Mouse (Mus musculus) erythroblast, embryonic 14.5 days (primary cell): Measurements from ENCODE around the gene Eda. TPM values are rescaled to one million over a fixed set of nuclear protein-coding genes. Genes with fewer than 3 reads are reported as not detected.

Experiments used
- H3K27me3 ChIP-seq: 2 replicates; pipeline ENCODE4 v1.6.1; 2012; ENCODE audit warnings: inconsistent platforms; ENCODE audit not compliant: control insufficient read depth
- H3K36me3 ChIP-seq: 2 replicates; pipeline ENCODE4 v1.6.1; 2012; ENCODE audit warnings: mild to moderate bottlenecking, inconsistent platforms; ENCODE audit not compliant: control insufficient read depth
- H3K4me1 ChIP-seq: 2 replicates; pipeline ENCODE4 v1.6.1; 2012; ENCODE audit warnings: inconsistent platforms; ENCODE audit not compliant: control insufficient read depth
- H3K4me3 ChIP-seq: replicated peaks from 2 replicates; pipeline ENCODE3; 2012; ENCODE audit warnings: moderate library complexity, mild to moderate bottlenecking, inconsistent platforms
- H3K9me3 ChIP-seq: 2 replicates; pipeline ENCODE4 v1.6.1; 2012; ENCODE audit warnings: low read length, inconsistent platforms, mixed read lengths; ENCODE audit not compliant: control insufficient read depth
- GATA1 ChIP-seq: IDR thresholded peaks from 2 replicates; pipeline ENCODE4 v1.6.1; 2012; ENCODE audit warnings: low read length, inconsistent platforms, mixed read lengths
- TAL1 ChIP-seq: IDR thresholded peaks from 3 replicates; pipeline ENCODE4 v1.6.1; 2012; ENCODE audit warnings: low read length, inconsistent platforms, mixed read lengths
- polyA plus RNA-seq: library from polyadenylated mRNA; stranded (reverse); fragments of >175 nt; gene quantifications from 2 replicates; pipeline ENCODE4 v1.2.3, GENCODE M21; 2012

Eda gene
- polyA plus RNA-seq, 1 experiment: 0.03 TPM

GRCm38 (mm10) chrX:100118362-100118761 lies 143.0 kb downstream of the Eda start:
- no peak for TF ChIP-seq TAL1
- TF ChIP-seq GATA1: no peak
- Histone ChIP-seq H3K36me3 (no peaks in the 10 kb centered on the region), H3K4me1 (no peaks in the 10 kb centered on the region), H3K9me3 (no peaks in the 10 kb centered on the region), H3K27me3 (no peaks in the 10 kb centered on the region), H3K4me3 (no peak overlapping the region)

- Histone ChIP-seq H3K9me3 (no peaks in the 10 kb centered on the region), H3K4me3 (no peak overlapping the region), H3K4me1 (no peaks in the 10 kb centered on the region), H3K36me3 (no peaks in the 10 kb centered on the region), H3K27me3 (no peaks in the 10 kb centered on the region)
- TF ChIP-seq TAL1 (no peak), GATA1 (no peak)
Observed at GRCm38 (mm10) chrX:100195286-100195685, 219.9 kb downstream of the Eda start.

- no peaks in the 10 kb centered on the region for H3K9me3 ChIP-seq
- TF ChIP-seq TAL1 (no peak), GATA1 (no peak)
- no peak overlapping the region for H3K4me3 ChIP-seq
- H3K36me3 ChIP-seq: no peaks in the 10 kb centered on the region
- no peaks in the 10 kb centered on the region for H3K27me3 ChIP-seq
- no peaks in the 10 kb centered on the region for H3K4me1 ChIP-seq
Observed at GRCm38 (mm10) chrX:100313652-100314051, 338.2 kb downstream of the Eda start.

- TF ChIP-seq GATA1 (no peak), TAL1 (no peak)
- H3K4me1 ChIP-seq: no peaks in the 10 kb centered on the region
- H3K27me3 ChIP-seq: no peaks in the 10 kb centered on the region
- no peak overlapping the region for H3K4me3 ChIP-seq
- no peaks in the 10 kb centered on the region for H3K36me3 ChIP-seq
- no peaks in the 10 kb centered on the region for H3K9me3 ChIP-seq
Observed at GRCm38 (mm10) chrX:100314172-100314902, 338.9 kb downstream of the Eda start.

GRCm38 (mm10) chrX:100340687-100341086 lies 365.3 kb downstream of the Eda start:
- Histone ChIP-seq H3K36me3 (no peaks in the 10 kb centered on the region), H3K4me3 (no peak overlapping the region), H3K4me1 (no peaks in the 10 kb centered on the region), H3K27me3 (peaks cover 4% of the 10 kb centered on the region; the same call in 1 of the 2 replicates), H3K9me3 (no peaks in the 10 kb centered on the region)
- TF ChIP-seq GATA1 (no peak), TAL1 (no peak)

GRCm38 (mm10) chrX:100344433-100344832 lies 369.0 kb downstream of the Eda start:
- Histone ChIP-seq H3K36me3 (no peaks in the 10 kb centered on the region), H3K4me3 (no peak overlapping the region), H3K4me1 (no peaks in the 10 kb centered on the region), H3K9me3 (no peaks in the 10 kb centered on the region), H3K27me3 (0 out of 2 replicates have a peak, but pooled peaks cover 4% of the 10 kb centered on the region)
- TF ChIP-seq GATA1: no peak
- TF ChIP-seq TAL1: no peak

GRCm38 (mm10) chrX:100356974-100357373 lies 381.6 kb downstream of the Eda start:
- H3K9me3 ChIP-seq: no peaks in the 10 kb centered on the region
- peaks cover 5% of the 10 kb centered on the region; the same call in 1 of the 2 replicates for H3K27me3 ChIP-seq
- no peaks in the 10 kb centered on the region for H3K4me1 ChIP-seq
- no peak overlapping the region for H3K4me3 ChIP-seq
- TF ChIP-seq TAL1 (no peak), GATA1 (no peak)
- H3K36me3 ChIP-seq: no peaks in the 10 kb centered on the region

- Histone ChIP-seq H3K27me3 (0 out of 2 replicates have a peak, but pooled peaks cover 2% of the 10 kb centered on the region), H3K4me3 (no peak overlapping the region), H3K36me3 (no peaks in the 10 kb centered on the region), H3K4me1 (peaks cover 18% of the 10 kb centered on the region), H3K9me3 (no peaks in the 10 kb centered on the region)
- TF ChIP-seq TAL1 (no peak), GATA1 (no peak)
Observed at GRCm38 (mm10) chrX:100389887-100390286, 414.5 kb downstream of the Eda start.

- Histone ChIP-seq H3K9me3 (no peaks in the 10 kb centered on the region), H3K36me3 (no peaks in the 10 kb centered on the region), H3K27me3 (peaks cover 6% of the 10 kb centered on the region; the same call in 1 of the 2 replicates), H3K4me1 (peaks cover 24% of the 10 kb centered on the region), H3K4me3 (no peak overlapping the region)
- TF ChIP-seq GATA1 (no peak), TAL1 (no peak)
Observed at GRCm38 (mm10) chrX:100392304-100392703, 416.9 kb downstream of the Eda start.
